Mouse (Mus musculus) heart, embryonic 14.5 days (tissue): Measurements from ENCODE around the gene Hspa12a. TPM values are rescaled to one million over a fixed set of nuclear protein-coding genes. Genes with fewer than 3 reads are reported as not detected.

Source experiments
- ATAC-seq: fragments of 200-750 bp; cut with Nextera tagmentation; 2 replicates; pipeline ENCODE4 v1.8.0; 2017; ENCODE audit warnings: low read depth, moderate TSS enrichment; ENCODE audit not compliant: insufficient number of reproducible peaks, insufficient read depth, low FRiP score
- H3K27ac ChIP-seq, 2 experiments: fragments of 200-500 bp in 1 of 2; fragments of 300-500 bp in 1 of 2; sonication (generic) in 1 of 2; replicated peaks in 1 of 2; 2 replicates each; pipeline ENCODE4 v1.5.1; 2012 to 2014; ENCODE audit warnings: low read depth in 2 of 2, low read length in 2 of 2, control low read depth in 1 of 2, mild to moderate bottlenecking in 1 of 2, mixed read lengths in 1 of 2; ENCODE audit not compliant: control insufficient read depth in 1 of 2, insufficient read depth in 1 of 2
- H3K27me3 ChIP-seq: fragments of 300-500 bp; sonication (generic); 2 replicates; pipeline ENCODE4 v1.6.1; 2014; ENCODE audit warnings: mild to moderate bottlenecking, low read length, control low read depth; ENCODE audit not compliant: control insufficient read depth, insufficient read depth
- H3K36me3 ChIP-seq: fragments of 300-500 bp; sonication (generic); 2 replicates; pipeline ENCODE4 v1.6.1; 2014; ENCODE audit warnings: mild to moderate bottlenecking, control low read depth, low read length, mixed read lengths; ENCODE audit not compliant: control insufficient read depth, insufficient read depth
- H3K4me1 ChIP-seq, 2 experiments: fragments of 200-500 bp in 1 of 2; fragments of 300-500 bp in 1 of 2; sonication (generic) in 1 of 2; 2 replicates each; pipeline ENCODE4 v1.6.1; 2012 to 2014; ENCODE audit warnings: low read length in 2 of 2, control low read depth in 1 of 2, mixed read lengths in 1 of 2; ENCODE audit not compliant: control insufficient read depth in 2 of 2, insufficient read depth in 2 of 2
- H3K4me2 ChIP-seq: fragments of 300-500 bp; sonication (generic); 2 replicates; pipeline ENCODE4 v1.6.1; 2014; ENCODE audit warnings: mild to moderate bottlenecking, low read length
- H3K4me3 ChIP-seq, 2 experiments: fragments of 200-500 bp in 1 of 2; fragments of 300-500 bp in 1 of 2; sonication (generic) in 1 of 2; 2 replicates each; pipeline ENCODE4 v1.5.1; 2012 to 2014; ENCODE audit warnings: low read length in 2 of 2, mild to moderate bottlenecking in 2 of 2, control low read depth in 1 of 2, low read depth in 1 of 2, moderate library complexity in 1 of 2; ENCODE audit not compliant: control insufficient read depth in 1 of 2, insufficient read depth in 1 of 2
- H3K9ac ChIP-seq: fragments of 300-500 bp; sonication (generic); 2 replicates; pipeline ENCODE4 v1.6.1; 2014; ENCODE audit warnings: mild to moderate bottlenecking, low read length
- H3K9me3 ChIP-seq: fragments of 300-500 bp; sonication (generic); 2 replicates; pipeline ENCODE4 v1.6.1; 2016; ENCODE audit warnings: low read length, control low read depth; ENCODE audit not compliant: control insufficient read depth
- WGBS: fragments of 180-500 bp; shearing (Covaris S2); extraction: QIAGEN DNeasy Blood & Tissue Kit; methylation state at CpG from one replicate; pipeline ENCODE4 v1.1.7; 2014; 5-methylcytosine and 5-hydroxymethylcytosine counted together
- polyA plus RNA-seq: library from polyadenylated mRNA; unstranded; fragments of >200 nt; fragmentation: Nextera tagmentation; extraction: Ambion mirVana; gene quantifications from 2 replicates; pipeline ENCODE4 v1.2.1, GENCODE M21; 2014

The Hspa12a gene
- polyA plus RNA-seq, 1 experiment from 2014 or later, result 8.4 TPM

DNA sequence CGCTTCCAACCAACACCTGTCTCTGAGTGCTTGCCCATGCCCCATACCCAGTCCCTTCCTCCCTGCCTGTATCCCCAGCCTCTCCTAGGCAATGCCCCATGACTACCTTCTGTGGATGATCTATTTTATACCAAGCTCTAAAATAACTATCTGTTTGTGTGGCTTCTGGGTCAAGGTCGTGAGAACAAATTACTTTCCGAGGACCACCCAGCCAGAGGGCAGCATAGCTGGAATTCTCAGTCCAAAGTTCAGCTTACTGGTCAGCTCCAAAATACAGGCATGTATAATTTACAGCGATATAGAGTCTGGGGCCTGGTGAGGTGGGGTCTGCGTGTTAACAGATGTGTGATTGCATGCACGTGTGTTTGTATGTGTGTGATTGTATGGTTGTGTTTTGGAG, 71.6 kb downstream of the Hspa12a start:
- Histone ChIP-seq H3K9me3 (0 out of 2 replicates have a peak, but pooled peaks cover 4% of the 10 kb centered on the region), H3K4me2 (no peak overlapping the region), H3K4me3 (no peak overlapping the region), H3K27ac (no peak overlapping the region), H3K4me1 (peaks cover 3% of the 10 kb centered on the region in 2 experiments; a peak in 1 of 4 replicates), H3K27me3 (no peaks in the 10 kb centered on the region), H3K36me3 (no peaks in the 10 kb centered on the region), H3K9ac (no peak overlapping the region)
- ATAC-seq, result no peak
- WGBS, result 71% methylated on average over 6 of the region's 6 CpGs

DNA sequence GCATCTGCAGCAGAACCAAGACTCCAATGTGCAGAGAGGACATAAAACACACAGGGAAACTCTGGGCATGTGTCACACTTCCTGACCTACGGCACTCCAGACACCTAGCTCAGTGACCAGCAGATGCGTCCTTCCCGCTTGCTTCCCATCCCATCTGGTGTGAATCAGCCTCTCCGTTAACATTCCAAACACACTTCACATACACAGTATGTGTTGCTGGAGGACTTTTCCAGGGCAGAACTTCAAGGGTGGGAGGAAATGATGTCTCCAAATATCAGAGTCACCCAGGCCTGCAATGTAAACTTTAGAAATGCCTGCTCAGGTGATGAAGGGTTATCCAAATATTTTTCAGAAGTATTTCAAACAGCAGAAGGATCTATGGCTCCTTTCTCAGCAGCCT, 76.8 kb downstream of the Hspa12a start:
- Histone ChIP-seq H3K27ac (no peak overlapping the region), H3K4me1 (peaks cover under 1 to 3% of the 10 kb centered on the region in 2 experiments; a peak in 2 of 4 replicates), H3K36me3 (no peaks in the 10 kb centered on the region), H3K27me3 (no peaks in the 10 kb centered on the region), H3K4me3 (no peak overlapping the region), H3K9me3 (no peaks in the 10 kb centered on the region), H3K9ac (no peak overlapping the region), H3K4me2 (no peak overlapping the region)
- no peak for ATAC-seq
- WGBS, result 56% methylated on average over 4 of the region's 4 CpGs

DNA sequence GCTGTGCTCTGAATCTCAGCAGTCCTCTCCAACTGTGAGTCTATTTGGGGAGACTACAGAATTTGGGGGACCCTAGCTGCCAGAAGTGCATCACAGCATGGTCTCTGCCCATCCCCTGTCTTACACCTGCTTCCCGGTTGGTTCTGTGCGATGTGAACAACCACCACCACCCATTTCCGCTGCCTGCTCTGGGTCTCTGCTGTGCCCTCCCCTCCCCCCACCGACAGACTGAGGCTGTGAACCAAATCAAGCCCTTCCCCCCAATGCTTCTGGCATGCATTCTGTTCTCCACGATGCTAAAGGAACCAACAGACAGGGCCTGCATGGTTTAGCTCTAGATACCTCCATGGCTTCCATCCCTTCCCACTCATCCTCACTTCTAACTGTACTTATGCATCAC, 78.2 kb downstream of the Hspa12a start:
- ATAC-seq, result no peak
- Histone ChIP-seq H3K4me3 (no peak overlapping the region), H3K9ac (no peak overlapping the region), H3K36me3 (no peaks in the 10 kb centered on the region), H3K9me3 (no peaks in the 10 kb centered on the region), H3K27me3 (no peaks in the 10 kb centered on the region), H3K27ac (no peak overlapping the region), H3K4me2 (no peak overlapping the region), H3K4me1 (peaks cover 4 to 9% of the 10 kb centered on the region in 2 experiments)
- 49% methylated on average over 5 of the region's 5 CpGs for WGBS

DNA sequence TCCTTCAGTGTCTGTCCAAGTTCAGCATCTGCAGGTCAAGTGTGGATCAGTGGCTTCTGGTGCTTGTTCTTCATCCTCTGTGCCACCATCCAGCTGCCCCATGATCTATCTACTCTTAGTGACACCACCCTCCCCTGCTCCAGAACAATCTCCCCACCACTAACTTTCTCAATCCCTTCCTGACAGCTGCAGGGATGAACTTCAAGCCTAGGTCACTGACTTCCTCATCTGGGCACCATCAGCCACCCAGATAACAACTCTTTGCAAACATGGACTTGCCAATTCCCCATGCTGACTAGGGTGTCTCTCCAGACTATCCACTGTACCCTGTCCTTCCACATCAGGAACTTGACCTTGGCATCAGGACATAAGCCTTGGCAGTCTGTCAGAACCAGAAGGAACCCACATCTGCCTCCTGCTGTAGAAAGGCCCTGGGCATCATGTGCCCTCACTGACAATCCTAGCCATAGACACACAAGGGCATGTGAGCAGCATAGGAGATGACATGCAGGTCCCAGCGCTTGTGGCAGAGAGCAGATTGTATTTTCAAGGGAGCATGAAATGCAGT, 79.4 kb downstream of the Hspa12a start:
- WGBS, result 89% methylated on average over 1 of the region's 1 CpGs

DNA sequence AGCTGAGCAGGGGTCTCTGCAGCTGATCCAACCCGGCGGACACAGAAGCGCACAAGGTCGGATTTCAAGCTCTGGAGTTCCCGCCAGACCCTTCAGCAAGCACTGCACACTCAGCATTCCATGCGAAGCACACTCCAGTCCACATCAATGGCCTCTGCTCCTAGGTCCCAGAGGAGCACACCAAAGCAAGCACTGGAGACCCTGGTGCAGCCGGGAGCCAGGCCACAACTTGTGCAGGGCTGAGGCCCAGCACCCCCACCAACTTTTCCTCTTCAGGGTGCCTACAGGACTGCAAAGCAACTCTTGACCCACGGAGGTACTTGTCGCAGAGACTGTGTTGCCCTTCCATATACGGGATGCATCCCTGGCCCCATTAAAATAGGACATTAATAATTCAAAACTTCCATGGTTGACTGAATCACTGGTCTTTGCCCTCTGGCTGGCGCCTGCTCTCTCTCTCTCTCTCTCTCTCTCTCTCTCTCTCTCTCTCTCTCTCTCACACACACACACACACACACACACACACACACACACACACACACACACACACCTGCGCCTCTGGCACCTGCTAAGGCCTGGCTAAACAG, 82.2 kb downstream of the Hspa12a start:
- 28% methylated on average over 12 of the region's 12 CpGs for WGBS
- Histone ChIP-seq H3K27me3 (no peaks in the 10 kb centered on the region), H3K36me3 (no peaks in the 10 kb centered on the region), H3K9ac (peak overlapping the region; percentile 73; the same call in 1 of the 2 replicates), H3K4me3 (peak overlapping the region; percentile 67 to 69), H3K27ac (0 out of 4 replicates have a peak overlapping the region, but pooled peaks of 1 of the 2 experiments have one; percentile 10), H3K4me2 (peak overlapping the region; percentile 97), H3K9me3 (no peaks in the 10 kb centered on the region), H3K4me1 (peaks cover 13 to 19% of the 10 kb centered on the region in 2 experiments)
- no peak for ATAC-seq

More for the DNA sequence above, 79.4 kb downstream of the Hspa12a start:
- Histone ChIP-seq H3K4me2 (no peak overlapping the region), H3K4me3 (no peak overlapping the region), H3K4me1 (peaks cover 13 to 19% of the 10 kb centered on the region in 2 experiments), H3K9ac (no peak overlapping the region), H3K27me3 (no peaks in the 10 kb centered on the region), H3K36me3 (no peaks in the 10 kb centered on the region), H3K9me3 (no peaks in the 10 kb centered on the region), H3K27ac (no peak overlapping the region)
- ATAC-seq, result no peak

DNA sequence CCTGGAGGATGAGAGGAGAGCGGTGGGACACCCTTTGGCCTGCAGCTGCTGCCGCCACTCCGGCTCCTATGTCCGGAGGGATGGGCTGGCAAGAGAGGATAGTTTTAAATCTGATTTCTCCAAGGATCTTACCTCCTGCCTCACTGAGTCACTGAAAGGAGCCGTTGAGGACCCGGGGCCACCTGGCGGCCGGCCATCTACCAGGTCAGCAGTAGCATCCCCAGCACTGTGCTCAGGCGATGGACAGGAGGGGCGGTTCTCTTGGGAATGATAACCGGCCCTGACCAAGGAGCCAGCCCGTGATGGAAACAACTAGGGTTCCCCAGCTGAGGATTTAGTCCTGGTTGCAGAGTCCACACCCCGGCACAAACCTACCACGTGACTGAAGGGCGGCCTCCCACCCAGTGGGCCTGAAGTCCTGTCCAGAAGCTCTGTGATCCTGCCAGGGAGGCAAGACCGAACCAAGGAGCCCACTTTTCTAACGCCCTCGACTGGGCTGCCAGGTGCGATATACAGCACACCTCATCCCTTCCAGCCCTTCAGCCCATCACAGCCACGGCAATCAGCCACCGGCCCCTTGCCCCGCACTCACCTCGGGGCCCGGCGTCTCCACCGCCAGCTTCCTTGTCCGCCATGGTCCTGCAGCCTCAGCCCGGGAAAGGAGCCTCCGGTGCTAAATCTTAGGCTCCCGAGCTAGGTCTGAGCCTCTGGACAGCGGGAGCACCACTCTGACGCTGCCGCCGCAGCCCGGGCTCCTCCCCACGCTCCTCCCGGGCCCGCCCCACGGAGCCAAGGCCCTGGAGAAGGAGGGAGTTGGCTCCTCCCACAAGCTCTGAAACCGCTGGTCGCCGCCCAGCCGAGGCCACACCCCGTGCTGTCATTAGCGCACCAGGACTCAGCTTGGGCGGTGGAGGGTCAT, 82.9 kb downstream of the Hspa12a start:
- under 1% methylated on average over 46 of the region's 46 CpGs for WGBS
- 0 out of 4 replicates have a peak overlapping the region, but pooled peaks of 1 of the 2 experiments have one; percentile 10 for H3K27ac ChIP-seq
- peak; percentile 87 for ATAC-seq
- no peaks in the 10 kb centered on the region for H3K36me3 ChIP-seq
- H3K9me3 ChIP-seq, result no peaks in the 10 kb centered on the region
- peaks cover 18 to 23% of the 10 kb centered on the region in 2 experiments for H3K4me1 ChIP-seq
- H3K4me2 ChIP-seq, result peak overlapping the region; percentile 97
- H3K27me3 ChIP-seq, result no peaks in the 10 kb centered on the region
- H3K4me3 ChIP-seq, result peak overlapping the region; percentile 67 to 69
- peak overlapping the region; percentile 73 for H3K9ac ChIP-seq

DNA sequence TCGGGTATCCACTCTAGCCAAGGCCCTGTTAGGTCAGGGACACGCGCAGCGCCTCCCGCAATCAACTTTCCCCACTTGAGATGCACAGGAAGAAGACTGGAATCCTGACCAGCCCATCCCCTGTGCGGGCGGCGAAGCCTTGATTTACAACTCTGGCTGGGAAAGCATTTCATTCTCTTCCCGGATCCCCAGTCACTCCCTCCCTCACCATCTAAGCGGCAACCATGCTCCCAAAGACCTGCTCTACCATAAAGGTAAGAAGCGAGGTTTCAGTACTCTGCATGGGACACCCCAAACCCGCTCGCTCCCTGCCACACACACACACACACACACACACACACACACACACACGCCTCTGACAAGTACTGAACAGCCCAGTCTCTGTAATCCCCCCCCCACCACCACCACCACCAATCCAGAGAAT, 83.6 kb downstream of the Hspa12a start:
- peak overlapping the region; percentile 73 for H3K9ac ChIP-seq
- H3K27ac ChIP-seq, result no peak overlapping the region
- no peaks in the 10 kb centered on the region for H3K9me3 ChIP-seq
- peak overlapping the region; percentile 67 to 69 for H3K4me3 ChIP-seq
- peaks cover 23 to 25% of the 10 kb centered on the region in 2 experiments for H3K4me1 ChIP-seq
- peak overlapping the region; percentile 97 for H3K4me2 ChIP-seq
- no peaks in the 10 kb centered on the region for H3K36me3 ChIP-seq
- H3K27me3 ChIP-seq, result no peaks in the 10 kb centered on the region
- ATAC-seq, result no peak
- WGBS, result 4% methylated on average over 14 of the region's 14 CpGs
